Mouse (Mus musculus): Measurements from ENCODE around the gene Arl6ip1. TPM values are rescaled to one million over a fixed set of nuclear protein-coding genes. Genes with fewer than 3 reads are reported as not detected.
A peak's percentile ranks its signal among the peaks of the same experiment; 100 is the strongest.

The Arl6ip1 gene
- polyA plus RNA-seq, 1 experiment from 2014 or later: 445 TPM

DNA sequence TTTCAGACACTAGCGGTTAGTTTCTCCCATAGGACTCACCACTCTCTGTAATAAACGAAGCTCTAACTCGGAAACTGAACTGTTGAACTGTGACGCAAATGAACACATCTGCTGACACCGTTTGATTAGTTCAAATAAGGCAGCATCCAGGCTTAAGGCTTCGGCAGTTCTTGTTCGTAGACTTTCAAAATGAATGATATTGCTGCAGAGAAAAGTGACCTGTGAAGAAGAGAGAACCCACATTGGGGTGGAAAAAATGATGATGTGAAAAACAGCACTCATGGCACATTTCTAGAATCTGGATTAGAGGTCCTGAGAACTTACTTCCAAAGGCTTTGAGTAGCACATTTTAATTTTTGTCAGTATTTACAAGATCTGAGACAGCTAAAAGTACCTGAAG lies 11.8 kb upstream of the Arl6ip1 start:
- Histone ChIP-seq H3K9me3 (replicated peaks; ENCODE audit: control insufficient read depth, low read length) (no peaks in the 10 kb centered on the region), H3K4me1 (ENCODE audit: control insufficient read depth, insufficient read depth, low read length) (no peaks in the 10 kb centered on the region), H3K4me2 (ENCODE audit: low read length) (no peak overlapping the region), H3K9ac (ENCODE audit: low read length) (no peak overlapping the region), H3K36me3 (ENCODE audit: control insufficient read depth, insufficient read depth, low read length) (peaks cover 83% of the 10 kb centered on the region), H3K27ac (ENCODE audit: low read depth, low read length) (no peak overlapping the region), H3K4me3 (ENCODE audit: low read depth, low read length) (no peak overlapping the region), H3K27me3 (replicated peaks; ENCODE audit: control insufficient read depth, insufficient read depth, low read length) (no peaks in the 10 kb centered on the region)
- DNase-seq (ENCODE audit: low spot score) (no peak), ATAC-seq (no peak)
- WGBS: 95% methylated on average over 7 of the region's 7 CpGs

DNA sequence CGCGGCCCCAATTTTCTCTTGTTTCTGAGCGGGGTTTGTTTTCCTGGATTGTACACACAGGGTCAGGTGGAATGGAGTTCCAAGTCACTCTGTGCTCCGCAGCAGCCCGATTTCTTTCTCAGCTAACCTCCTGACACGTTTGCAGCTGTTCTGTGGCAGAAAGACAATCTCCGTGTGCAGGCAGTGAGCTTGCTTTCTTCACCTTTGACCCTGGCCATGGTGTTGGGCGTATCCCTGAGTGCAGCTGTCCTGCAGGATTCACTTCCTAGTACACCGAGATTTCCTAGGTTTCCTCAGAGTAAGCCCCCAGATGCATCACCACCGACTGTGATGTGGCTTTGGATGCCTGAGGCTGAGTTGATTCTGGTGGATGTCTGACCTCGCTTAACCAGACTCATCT lies 5.7 kb upstream of the Arl6ip1 start:
- Histone ChIP-seq H3K4me2 (ENCODE audit: low read length) (no peak overlapping the region), H3K27me3 (replicated peaks; ENCODE audit: control insufficient read depth, insufficient read depth, low read length) (no peaks in the 10 kb centered on the region), H3K36me3 (ENCODE audit: control insufficient read depth, insufficient read depth, low read length) (peaks cover 50% of the 10 kb centered on the region), H3K9ac (ENCODE audit: low read length) (no peak overlapping the region), H3K27ac (ENCODE audit: low read depth, low read length) (no peak overlapping the region), H3K4me1 (ENCODE audit: control insufficient read depth, insufficient read depth, low read length) (no peaks in the 10 kb centered on the region; the same call in 1 of the 2 replicates), H3K4me3 (ENCODE audit: low read depth, low read length) (no peak overlapping the region), H3K9me3 (replicated peaks; ENCODE audit: control insufficient read depth, low read length) (no peaks in the 10 kb centered on the region)
- ATAC-seq (no peak), DNase-seq (ENCODE audit: low spot score) (no peak)
- 86% methylated on average over 11 of the region's 11 CpGs for WGBS

- H3K27me3 ChIP-seq (replicated peaks; ENCODE audit: control insufficient read depth, insufficient read depth, low read length): no peaks in the 10 kb centered on the region
- peak overlapping the region; percentile 93 for H3K9ac ChIP-seq (ENCODE audit: low read length)
- H3K27ac ChIP-seq (ENCODE audit: low read depth, low read length): peak overlapping the region; percentile 82
- under 1% methylated on average over 21 of the region's 21 CpGs for WGBS
- H3K4me1 ChIP-seq (ENCODE audit: control insufficient read depth, insufficient read depth, low read length): peaks cover 20% of the 10 kb centered on the region
- ATAC-seq: peak; percentile 74
- H3K4me2 ChIP-seq (ENCODE audit: low read length): peak overlapping the region; percentile 75
- peak; percentile 34 for DNase-seq (ENCODE audit: low spot score)
- H3K36me3 ChIP-seq (ENCODE audit: control insufficient read depth, insufficient read depth, low read length): peaks cover 17% of the 10 kb centered on the region
- H3K4me3 ChIP-seq (ENCODE audit: low read depth, low read length): peak overlapping the region; percentile 90
- H3K9me3 ChIP-seq (replicated peaks; ENCODE audit: control insufficient read depth, low read length): no peaks in the 10 kb centered on the region
Measured at GRCm38 (mm10) chr7:118128925-118129429, 485 bp downstream of the Arl6ip1 start.

DNA sequence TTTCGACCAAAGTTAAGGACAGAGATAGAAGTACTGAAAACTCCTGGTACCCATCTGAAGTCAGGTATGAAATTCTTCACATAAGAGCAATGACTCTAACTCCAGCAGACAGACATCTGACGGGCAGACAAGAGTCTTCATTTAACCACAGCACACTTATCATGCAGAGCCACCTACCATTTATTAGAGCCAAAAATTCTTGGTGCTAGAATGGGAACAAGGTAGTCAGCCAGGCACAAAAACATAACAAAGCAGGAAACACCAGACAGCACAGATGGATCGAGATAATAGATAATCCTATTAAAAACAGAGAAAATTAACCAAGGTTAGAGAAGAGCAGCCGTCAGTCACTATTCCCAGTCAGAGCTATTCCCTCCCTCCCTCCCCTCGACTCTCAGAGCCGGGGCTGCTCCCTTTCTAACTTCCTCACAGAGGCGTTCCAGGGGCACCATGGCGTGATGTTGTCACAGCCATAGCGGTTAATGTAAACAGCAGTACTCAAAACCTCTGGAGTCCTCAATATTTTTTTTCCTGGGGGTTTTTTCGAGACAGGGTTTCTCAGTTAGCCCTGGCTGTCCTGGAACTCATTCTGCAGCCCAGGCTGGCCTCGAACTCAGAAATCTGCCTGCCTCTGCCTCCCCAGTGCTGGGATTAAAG lies 3.1 kb downstream of the Arl6ip1 start:
- Histone ChIP-seq H3K27ac (ENCODE audit: low read depth, low read length) (no peak overlapping the region), H3K4me2 (ENCODE audit: low read length) (no peak overlapping the region), H3K9ac (ENCODE audit: low read length) (0 out of 2 replicates have a peak overlapping the region, but pooled peaks have one; percentile 13), H3K4me3 (ENCODE audit: low read depth, low read length) (no peak overlapping the region), H3K4me1 (ENCODE audit: control insufficient read depth, insufficient read depth, low read length) (peaks cover 20% of the 10 kb centered on the region), H3K36me3 (ENCODE audit: control insufficient read depth, insufficient read depth, low read length) (peaks cover 39% of the 10 kb centered on the region), H3K9me3 (replicated peaks; ENCODE audit: control insufficient read depth, low read length) (no peaks in the 10 kb centered on the region), H3K27me3 (replicated peaks; ENCODE audit: control insufficient read depth, insufficient read depth, low read length) (no peaks in the 10 kb centered on the region)
- DNase-seq (ENCODE audit: low spot score): no peak
- ATAC-seq: no peak
- WGBS: 66% methylated on average over 11 of the region's 11 CpGs

GRCm38 (mm10) chr7:118125736-118126135 lies 3.7 kb downstream of the Arl6ip1 start:
- no peaks in the 10 kb centered on the region for H3K9me3 ChIP-seq (replicated peaks; ENCODE audit: control insufficient read depth, low read length)
- H3K27me3 ChIP-seq (replicated peaks; ENCODE audit: control insufficient read depth, insufficient read depth, low read length): no peaks in the 10 kb centered on the region
- H3K4me3 ChIP-seq (ENCODE audit: low read depth, low read length): no peak overlapping the region
- no peak overlapping the region for H3K4me2 ChIP-seq (ENCODE audit: low read length)
- H3K36me3 ChIP-seq (ENCODE audit: control insufficient read depth, insufficient read depth, low read length): peaks cover 45% of the 10 kb centered on the region
- no peak overlapping the region for H3K27ac ChIP-seq (ENCODE audit: low read depth, low read length)
- ATAC-seq: no peak
- peaks cover 20% of the 10 kb centered on the region for H3K4me1 ChIP-seq (ENCODE audit: control insufficient read depth, insufficient read depth, low read length)
- no peak for DNase-seq (ENCODE audit: low spot score)
- H3K9ac ChIP-seq (ENCODE audit: low read length): no peak overlapping the region

GRCm38 (mm10) chr7:118123512-118124411 lies 5.7 kb downstream of the Arl6ip1 start:
- Histone ChIP-seq H3K4me2 (ENCODE audit: low read length) (no peak overlapping the region), H3K9ac (ENCODE audit: low read length) (no peak overlapping the region), H3K9me3 (replicated peaks; ENCODE audit: control insufficient read depth, low read length) (no peaks in the 10 kb centered on the region), H3K27ac (ENCODE audit: low read depth, low read length) (no peak overlapping the region), H3K36me3 (ENCODE audit: control insufficient read depth, insufficient read depth, low read length) (peaks cover 65% of the 10 kb centered on the region), H3K4me1 (ENCODE audit: control insufficient read depth, insufficient read depth, low read length) (peaks cover 17% of the 10 kb centered on the region), H3K27me3 (replicated peaks; ENCODE audit: control insufficient read depth, insufficient read depth, low read length) (no peaks in the 10 kb centered on the region), H3K4me3 (ENCODE audit: low read depth, low read length) (no peak overlapping the region)
- DNase-seq (ENCODE audit: low spot score): no peak
- WGBS: 98% methylated on average over 4 of the region's 4 CpGs
- ATAC-seq: no peak

DNA sequence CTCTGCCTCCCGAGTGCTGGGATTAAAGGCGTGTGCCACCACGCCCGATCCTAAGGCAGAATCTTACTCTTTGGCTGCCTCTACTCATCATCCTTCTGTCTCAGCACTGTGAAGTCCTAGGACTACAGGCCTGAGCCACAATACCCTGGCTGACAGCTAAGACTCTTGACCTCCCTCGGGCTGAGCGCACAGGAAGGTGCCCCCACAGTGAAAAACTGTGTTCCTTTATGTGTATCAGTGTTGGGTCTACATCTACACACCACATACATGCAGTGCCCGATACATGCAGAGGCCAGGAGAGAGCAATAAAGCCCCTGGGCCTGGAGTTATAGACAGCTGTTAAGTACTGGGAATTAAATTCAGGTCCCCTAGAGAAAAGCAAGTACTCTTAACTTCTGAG lies 7.2 kb downstream of the Arl6ip1 start:
- Histone ChIP-seq H3K27me3 (replicated peaks; ENCODE audit: control insufficient read depth, insufficient read depth, low read length) (no peaks in the 10 kb centered on the region), H3K4me1 (ENCODE audit: control insufficient read depth, insufficient read depth, low read length) (peaks cover 6% of the 10 kb centered on the region), H3K4me2 (ENCODE audit: low read length) (no peak overlapping the region), H3K4me3 (ENCODE audit: low read depth, low read length) (no peak overlapping the region), H3K27ac (ENCODE audit: low read depth, low read length) (no peak overlapping the region), H3K9ac (ENCODE audit: low read length) (no peak overlapping the region), H3K9me3 (replicated peaks; ENCODE audit: control insufficient read depth, low read length) (no peaks in the 10 kb centered on the region), H3K36me3 (ENCODE audit: control insufficient read depth, insufficient read depth, low read length) (peaks cover 72% of the 10 kb centered on the region)
- no peak for DNase-seq (ENCODE audit: low spot score)
- 96% methylated on average over 7 of the region's 7 CpGs for WGBS
- ATAC-seq: no peak

DNA sequence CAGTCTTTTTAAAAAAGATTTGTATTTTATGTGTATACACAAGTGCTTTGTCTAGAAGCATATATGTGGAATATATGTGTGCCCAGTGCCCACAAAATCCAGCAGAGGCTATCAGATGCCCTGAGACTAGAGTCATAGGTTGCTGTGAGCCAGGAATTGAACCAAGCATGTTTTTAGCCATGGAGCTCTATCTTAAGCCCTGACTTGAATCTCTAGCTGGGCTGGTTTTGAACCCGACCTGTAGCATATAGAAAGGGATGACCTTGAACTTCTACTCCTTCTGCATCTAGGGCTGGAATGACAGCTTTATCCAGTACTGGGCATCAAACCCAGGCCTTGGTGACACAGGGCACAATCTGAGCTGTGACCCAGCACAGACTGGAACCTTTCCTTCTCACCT lies 8.8 kb downstream of the Arl6ip1 start:
- no peaks in the 10 kb centered on the region for H3K27me3 ChIP-seq (replicated peaks; ENCODE audit: control insufficient read depth, insufficient read depth, low read length)
- WGBS: 79% methylated on average over 1 of the region's 1 CpGs
- H3K27ac ChIP-seq (ENCODE audit: low read depth, low read length): no peak overlapping the region
- H3K36me3 ChIP-seq (ENCODE audit: control insufficient read depth, insufficient read depth, low read length): peaks cover 64% of the 10 kb centered on the region
- no peak overlapping the region for H3K9ac ChIP-seq (ENCODE audit: low read length)
- H3K4me3 ChIP-seq (ENCODE audit: low read depth, low read length): no peak overlapping the region
- no peak for DNase-seq (ENCODE audit: low spot score)
- no peaks in the 10 kb centered on the region for H3K9me3 ChIP-seq (replicated peaks; ENCODE audit: control insufficient read depth, low read length)
- H3K4me1 ChIP-seq (ENCODE audit: control insufficient read depth, insufficient read depth, low read length): no peaks in the 10 kb centered on the region
- no peak for ATAC-seq
- H3K4me2 ChIP-seq (ENCODE audit: low read length): no peak overlapping the region

- ATAC-seq: no peak
- no peak overlapping the region for H3K4me3 ChIP-seq (ENCODE audit: low read depth, low read length)
- no peaks in the 10 kb centered on the region for H3K9me3 ChIP-seq (replicated peaks; ENCODE audit: control insufficient read depth, low read length)
- whole genome bisulfite sequencing: 87% methylated on average over 5 of the region's 5 CpGs
- H3K27me3 ChIP-seq (replicated peaks; ENCODE audit: control insufficient read depth, insufficient read depth, low read length): no peaks in the 10 kb centered on the region
- H3K4me2 ChIP-seq (ENCODE audit: low read length): no peak overlapping the region
- H3K4me1 ChIP-seq (ENCODE audit: control insufficient read depth, insufficient read depth, low read length): no peaks in the 10 kb centered on the region; the same call in 1 of the 2 replicates
- H3K27ac ChIP-seq (ENCODE audit: low read depth, low read length): no peak overlapping the region; the same call in 1 of the 2 replicates
- no peak for DNase-seq (ENCODE audit: low spot score)
- peaks cover 62% of the 10 kb centered on the region for H3K36me3 ChIP-seq (ENCODE audit: control insufficient read depth, insufficient read depth, low read length)
- no peak overlapping the region for H3K9ac ChIP-seq (ENCODE audit: low read length)
Measured at GRCm38 (mm10) chr7:118119946-118120345, 9.5 kb downstream of the Arl6ip1 start.
